Mouse (Mus musculus) frontal cortex, postnatal 14 days (tissue): ENCODE measurements at regions not wholly inside any gene's neighbourhood (a gene's known extent, or its start where the extent isn't known, plus 50 kb on each side); places are given as distances from the start of the nearest gene placed in this dataset.
"Not testable (repeated sequence)": the region's sequence is repeated elsewhere in the genome, so short reads cannot be mapped to it uniquely, and the experiment has no call there.

Experiments
- DNase-seq, 2 experiments: peaks; one replicate each; pipeline ENCODE4 v3.0.0; 2022; ENCODE audit warnings: low spot score in 2 of 2

DNA sequence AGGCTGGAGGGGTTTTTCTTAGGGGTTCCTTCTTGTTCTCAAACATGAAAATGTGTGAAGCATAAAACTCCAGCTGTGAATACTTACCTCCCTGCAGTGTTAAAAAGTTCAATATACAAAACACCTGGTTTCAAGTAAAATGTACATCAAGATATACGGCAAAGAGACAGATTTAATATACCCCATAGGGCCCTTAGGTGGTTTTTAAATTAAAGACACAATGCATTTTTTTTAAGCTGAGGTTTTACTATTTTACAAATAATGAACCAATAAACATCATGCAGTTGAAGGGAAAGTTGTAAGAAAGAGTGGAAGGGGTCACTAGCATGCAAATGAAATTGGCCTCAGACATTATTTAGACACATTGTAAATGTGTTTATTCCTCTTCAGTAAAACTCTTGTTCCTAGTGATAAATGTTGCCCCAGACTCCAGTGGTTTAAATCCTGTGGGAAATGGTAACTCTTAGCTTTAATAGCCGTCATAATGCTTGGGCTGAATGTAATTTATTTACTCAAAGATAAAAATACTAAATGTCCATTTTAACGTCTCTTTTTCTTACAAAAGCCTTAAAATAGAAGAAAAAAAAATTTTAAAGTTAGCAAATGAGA is 1337.9 kb downstream of the Efnb2 start:
- no peak for DNase-seq

DNA sequence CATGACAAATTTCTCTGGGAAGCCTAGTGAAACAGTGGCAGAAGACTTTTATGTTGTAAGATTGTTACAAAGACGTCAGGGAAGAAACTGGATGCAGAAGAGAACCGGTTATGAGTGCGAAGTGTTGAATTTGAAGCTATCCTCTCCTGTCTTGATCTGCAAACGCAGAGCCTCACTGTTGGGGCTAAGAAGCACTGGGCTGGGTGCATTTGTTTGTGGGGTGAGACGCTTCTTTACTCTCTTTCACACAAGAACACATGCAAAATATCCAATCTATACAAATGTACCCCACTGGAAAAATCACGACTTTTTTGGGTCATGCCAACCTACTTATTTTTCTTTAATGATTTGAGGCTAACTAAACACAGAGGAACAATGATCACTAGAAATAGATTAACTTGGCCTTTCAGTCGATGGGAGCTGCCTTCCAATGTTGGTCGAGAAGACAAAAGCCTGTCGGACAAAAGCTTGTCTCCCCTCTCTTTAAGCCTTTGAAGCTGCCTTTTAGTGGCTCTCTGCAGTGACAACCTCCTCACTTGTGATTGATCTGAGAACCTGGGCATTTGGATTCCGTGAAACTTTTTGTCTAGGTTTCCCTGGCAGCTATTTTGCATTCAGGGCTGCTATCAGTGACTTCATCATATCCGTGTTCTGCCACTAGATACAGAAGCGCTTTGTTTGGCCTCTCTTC is 1338.5 kb downstream of the Efnb2 start:
- no peak for DNase-seq

DNA sequence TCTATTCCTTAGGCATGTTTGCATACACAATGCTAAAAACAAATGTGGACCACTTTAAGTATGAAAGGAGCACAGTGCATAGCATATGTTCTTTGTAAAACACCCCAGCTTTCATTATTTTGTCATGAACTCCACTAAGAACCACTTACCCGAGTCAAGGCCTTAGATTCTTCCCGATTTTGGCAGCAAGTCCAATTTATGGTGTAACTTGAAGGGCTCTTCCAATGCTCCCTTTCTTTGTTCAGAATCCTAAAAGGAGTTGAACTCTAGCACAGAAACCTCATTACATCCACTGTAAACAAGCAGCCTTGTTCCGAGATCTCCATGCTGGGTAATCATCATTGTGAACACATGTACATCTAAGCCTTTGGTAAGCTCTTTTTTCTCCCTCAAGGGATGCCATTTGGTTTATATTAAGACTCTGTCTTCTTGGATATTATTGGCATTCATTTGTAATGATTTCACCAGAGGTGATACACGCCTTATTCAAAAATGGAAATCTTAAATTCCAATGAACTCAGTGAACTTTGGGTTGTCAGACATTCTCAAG is 1344.2 kb downstream of the Efnb2 start:
- no peak for DNase-seq

DNA sequence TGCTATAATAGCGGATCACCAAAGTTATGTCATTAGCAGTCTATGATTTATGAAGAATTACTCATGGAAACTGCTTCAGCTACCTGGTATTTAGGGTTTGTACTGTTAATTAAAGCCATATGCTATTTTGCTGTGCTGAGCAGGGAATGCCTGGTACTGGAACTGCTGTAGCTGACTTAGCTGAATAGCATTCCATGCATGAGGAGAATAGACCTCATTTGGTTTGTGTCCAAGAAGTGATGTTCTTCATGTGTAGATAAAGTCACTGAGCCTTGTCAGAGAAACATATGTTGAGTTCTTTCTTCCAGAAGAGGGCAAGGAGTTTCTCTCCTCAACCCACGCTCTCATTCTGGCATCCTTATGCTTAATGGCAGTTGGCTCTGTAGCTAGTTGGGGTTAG is 1351.8 kb downstream of the Efnb2 start:
- no peak for DNase-seq

DNA sequence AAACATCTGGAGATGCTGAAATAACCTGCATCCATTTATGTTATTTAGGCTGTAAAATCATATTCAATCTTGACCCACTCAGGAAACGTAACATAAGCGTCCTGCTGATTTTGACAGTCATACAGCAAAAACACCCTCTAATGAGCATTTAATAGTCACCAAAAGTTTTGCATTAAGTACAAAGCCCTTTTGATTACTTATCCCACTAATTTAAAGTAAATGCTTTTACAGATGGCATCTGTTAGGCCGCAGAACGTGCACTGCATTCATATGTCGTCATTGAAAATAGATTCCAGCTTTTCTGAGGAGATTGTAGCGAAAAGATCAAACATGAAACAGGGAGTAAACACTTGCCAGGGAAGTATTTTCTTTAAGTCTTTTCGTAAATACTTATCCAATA is 1371.7 kb downstream of the Efnb2 start:
- no peak for DNase-seq

DNA sequence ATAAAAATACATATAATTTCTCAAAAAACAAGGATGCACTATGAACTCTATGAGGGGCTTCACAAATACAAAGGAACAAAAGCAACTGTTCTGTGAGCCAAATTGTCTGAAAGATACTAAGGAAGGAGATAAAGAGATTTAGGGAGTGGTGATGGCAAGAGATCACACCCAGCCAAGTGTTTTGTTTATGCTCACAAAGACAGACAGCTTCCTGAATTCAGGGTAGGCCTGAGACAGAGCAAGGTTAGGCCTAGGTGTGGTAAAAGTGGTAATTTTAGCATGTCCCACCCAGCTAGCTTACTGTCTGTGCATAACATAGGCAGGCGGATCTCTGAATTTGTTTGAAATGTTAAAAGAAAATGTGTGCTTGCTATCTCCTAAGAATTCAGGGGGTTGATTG is 1374.5 kb downstream of the Efnb2 start:
- DNase-seq = no peak

DNA sequence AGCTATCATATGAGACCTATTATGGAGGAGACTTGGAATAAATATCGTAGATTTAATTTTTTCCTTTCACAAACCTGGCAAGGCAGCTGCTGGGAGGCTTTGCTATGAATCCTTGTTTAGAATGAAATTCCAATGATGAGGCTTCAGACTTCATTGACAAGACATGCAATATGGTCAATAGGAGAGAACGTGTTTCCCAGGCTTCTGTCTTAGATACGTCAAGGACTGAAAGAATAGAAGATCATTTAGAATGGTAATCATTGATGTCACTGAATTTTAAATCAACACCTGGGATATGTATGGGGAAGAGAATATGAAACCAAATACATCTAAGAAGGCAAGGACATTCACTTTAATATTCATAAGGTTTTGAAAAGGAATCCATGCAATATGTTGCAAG is 1393.6 kb downstream of the Efnb2 start:
- no peak for DNase-seq

DNA sequence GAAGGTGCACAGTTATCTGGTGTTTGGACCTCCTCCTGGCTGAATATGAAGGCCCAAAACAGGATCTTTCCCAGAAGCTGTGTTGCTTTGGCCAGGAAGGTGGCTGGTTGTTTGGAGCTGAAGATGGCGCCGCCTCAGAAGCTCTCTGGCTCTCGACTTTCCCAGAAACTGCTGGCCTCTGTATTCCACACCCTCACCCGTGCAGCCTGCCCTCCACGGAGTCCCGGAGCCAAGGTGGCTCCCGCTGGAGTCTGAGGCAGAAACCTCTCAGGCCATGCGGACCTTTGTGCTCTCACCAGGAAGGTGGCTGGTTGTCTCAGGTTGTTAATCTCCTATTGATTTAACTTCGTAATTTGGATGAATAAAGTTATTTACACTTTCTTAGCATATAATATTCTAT is 1406.7 kb downstream of the Efnb2 start:
- DNase-seq = not testable (repeated sequence)

DNA sequence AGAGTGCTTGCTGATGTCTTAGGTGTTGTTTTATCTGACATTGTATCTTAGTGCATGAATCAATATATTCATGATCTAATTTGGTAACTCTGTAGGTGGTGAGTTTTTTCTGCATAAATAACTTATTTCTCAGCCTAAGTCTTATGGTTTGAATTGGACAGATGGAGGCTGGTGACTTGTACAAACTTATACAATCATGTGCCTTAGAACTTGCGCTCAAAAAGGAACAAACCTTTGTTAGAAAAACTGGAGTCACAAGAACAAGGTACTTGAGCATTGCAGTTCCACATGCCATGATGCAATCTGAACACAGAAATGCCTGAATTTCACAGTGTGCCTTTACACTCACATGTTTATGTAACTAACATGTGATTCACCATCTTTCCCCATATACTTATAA is 1420.7 kb downstream of the Efnb2 start:
- no peak for DNase-seq

DNA sequence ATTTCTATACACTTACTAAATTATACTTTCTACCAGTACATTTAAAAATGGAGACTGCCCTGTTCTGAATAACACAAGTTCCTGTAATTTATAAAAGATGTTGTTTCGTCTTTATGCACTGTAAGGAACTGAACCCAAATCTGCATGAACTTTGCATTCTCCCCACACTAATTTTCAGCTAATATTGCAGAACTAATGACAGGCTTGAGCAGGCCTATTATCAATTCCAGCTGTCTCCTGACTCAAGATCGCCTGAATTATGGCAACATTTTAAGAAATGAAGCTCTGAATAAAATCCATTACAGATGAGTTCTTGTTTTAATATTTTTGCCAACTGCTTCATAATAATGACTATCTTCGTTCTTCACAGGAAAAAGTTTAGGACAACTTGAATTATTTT is 1427.0 kb downstream of the Efnb2 start:
- DNase-seq = no peak

DNA sequence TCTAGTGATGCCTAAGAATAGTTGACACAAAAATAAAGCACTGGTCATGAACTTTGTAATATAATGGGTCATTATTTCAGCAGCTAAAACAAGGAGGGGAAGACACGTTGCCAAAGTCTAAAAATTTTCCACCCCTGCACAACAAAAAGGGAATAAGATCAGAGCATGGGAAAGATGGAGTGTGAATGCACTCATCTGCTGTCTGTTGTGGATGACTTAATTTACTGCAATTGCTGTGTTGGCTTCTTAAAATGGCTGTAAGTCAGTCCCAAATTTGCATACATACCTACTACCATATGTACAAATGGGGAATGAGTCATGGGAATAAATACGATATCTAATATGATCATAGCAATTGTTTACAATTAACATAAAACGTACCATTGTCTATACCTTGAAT is 1441.7 kb downstream of the Efnb2 start:
- DNase-seq = no peak

DNA sequence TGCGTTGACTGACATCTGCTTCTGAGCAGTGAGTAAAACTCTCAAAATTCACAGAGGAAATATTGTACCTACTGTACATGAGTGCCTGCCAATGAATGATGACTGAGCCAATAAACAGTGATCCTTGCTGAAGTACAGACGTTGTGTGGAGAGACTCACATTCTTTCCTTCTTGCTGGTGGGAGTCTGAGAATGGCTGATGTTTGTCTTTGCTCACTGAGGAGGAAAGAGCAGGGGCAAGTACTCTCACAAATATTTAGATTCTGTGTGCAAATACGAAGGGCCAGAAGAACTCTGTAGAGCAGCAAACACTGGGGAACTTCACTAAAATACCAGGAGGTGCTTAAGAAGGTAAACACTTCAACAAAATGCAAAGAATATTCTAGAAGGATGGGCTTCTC is 1453.9 kb downstream of the Efnb2 start:
- no peak for DNase-seq

DNA sequence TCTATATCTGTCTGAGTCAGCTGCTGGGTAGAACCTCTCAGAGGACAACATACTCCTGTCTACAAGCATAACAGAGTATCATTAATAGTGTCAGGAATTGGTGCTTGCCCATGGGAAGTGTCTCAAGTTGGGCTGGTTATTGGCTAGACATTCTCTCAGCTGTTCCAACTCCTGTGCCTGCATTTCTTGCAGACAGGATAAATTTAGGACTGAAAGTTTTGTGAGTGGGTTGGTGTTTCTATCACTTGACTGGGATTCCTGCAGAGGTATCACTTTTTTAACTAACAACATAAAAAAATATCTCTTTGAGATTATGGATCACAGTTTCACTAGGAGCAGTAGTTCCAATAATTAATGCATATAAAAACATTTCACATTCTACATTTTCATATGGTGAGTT is 1454.4 kb downstream of the Efnb2 start:
- DNase-seq = no peak

DNA sequence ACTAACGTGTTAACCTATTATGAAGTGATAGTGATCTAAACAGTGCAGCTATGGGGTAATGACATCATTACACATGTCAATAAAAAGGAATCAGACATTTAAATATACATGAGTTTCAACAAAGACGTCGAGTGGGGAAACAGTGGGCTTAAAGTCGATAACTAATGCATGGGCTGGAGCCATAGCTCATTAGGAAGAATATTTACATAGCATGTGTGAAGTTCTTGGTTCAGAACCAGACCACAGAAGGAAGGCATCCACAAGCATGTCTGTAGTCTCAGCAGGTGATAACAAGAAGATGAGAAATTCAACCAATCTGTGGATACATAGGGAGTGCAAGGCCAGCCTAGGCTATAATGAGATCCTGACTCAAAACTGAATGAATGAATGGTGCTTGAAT is 1456.0 kb downstream of the Efnb2 start:
- DNase-seq = no peak

DNA sequence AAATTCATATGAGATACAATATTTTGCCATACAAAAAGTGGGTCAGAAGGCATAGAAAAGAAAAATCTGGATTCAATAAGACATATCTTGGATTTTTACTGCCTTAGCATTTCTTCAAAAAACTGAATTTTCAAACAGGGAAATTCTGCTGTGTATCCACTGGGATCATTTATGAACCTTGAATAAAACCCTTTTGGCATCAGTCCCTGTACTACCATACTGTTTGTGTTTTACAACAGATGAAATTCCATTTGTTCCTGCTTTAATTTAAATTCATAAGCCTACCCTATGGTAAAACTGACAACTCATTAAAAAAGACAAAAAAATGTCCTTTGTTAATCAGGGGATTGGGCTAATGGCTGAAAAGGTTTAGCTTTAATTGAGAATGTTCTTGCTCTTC is 1470.3 kb downstream of the Efnb2 start:
- DNase-seq = no peak

DNA sequence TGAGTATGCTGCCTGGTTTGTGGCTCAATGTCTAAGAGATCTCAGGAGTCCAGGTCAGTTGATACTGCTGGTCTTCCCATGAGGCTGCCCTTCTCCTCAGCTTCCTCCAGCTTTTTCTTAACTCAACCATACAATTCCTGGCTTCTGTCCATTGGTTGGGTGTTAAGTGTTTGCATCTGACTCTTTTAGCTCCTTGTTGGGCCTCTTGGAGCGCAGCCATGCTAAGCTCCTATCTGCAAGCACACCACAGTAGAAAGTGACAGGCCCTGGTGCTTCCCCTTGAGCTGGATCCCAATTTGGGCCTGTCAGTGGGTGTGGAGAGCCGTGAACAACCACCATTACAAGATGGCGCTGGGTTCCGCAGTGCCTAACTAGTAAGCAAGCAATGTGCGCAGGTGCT is 1497.7 kb downstream of the Efnb2 start:
- DNase-seq = no peak

DNA sequence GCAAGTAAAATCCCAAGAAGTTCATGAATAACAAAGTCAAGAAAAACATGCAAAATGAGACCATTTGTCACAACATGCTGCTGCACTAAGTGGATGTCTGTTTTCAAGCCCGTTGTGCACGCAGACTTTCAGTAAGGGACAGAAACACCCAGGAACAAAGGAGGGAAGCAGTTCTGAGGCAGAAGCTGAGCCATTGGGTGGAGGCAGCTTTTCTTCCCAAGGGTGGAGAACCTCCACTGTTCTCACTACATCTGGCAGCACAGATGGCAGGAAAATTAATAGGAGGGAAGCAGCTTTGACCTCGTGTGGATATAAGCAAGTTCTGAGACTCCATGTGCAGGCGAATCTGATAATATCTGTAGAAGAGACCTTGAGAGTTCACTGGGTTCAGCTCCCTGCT is 1529.3 kb downstream of the Efnb2 start:
- peak in 1 of 2 experiments; percentile 2 for DNase-seq

DNA sequence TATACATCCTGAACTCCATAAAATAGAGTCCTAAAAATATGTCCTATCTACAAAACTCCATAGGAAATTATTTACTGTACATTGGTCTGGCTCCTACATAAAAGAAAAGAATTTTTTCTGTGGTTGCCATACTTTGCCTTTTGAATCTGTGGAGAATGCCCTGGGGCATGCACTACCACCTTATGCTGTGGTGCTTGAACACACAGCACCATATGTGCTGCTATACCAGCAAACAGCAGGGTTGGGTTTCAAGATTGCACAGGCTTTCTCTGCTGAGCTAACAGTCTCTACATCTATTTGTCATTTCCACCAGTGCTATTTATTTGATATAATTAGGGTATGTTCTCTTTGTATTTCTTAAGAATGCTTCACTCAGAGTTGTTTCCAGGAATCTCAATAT is 1552.2 kb downstream of the Efnb2 start:
- no peak for DNase-seq

DNA sequence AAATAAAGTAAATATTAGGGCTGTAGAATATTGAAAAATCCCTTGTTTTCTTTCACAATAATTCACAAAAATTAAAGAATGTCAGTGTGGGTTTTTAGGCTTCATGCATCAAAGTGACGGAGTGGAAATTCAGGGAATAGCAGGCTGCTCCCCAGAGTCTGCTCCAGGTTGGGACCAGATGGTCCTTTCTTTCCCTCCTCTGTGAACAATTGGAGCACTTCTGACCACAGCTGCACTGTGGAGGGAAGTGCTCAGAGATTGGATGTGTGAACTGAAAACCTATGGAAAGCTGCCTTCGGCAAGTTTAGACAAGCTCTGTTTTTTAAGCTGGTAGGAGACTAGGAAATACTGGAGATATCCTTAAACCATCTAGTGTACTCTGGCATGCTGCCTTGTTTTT is 1563.5 kb downstream of the Efnb2 start:
- DNase-seq = no peak

DNA sequence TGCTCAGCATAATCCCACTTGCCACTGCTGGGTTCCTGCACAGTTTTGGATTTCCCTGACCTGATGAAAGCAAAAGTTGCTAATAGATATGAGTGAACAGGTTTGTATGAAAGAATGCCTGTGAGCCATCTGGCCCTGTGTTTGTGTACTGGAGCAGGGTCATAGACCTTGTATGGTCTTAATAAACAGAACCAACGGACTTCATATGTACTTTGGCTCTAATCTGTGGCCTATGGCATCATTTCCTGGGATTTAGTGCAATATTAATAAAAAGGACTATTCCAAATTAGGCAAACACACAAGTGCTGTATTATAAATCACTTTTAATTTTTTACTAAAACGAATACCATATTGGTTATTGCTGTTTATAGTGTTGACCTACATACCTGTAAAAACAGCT is 1568.2 kb downstream of the Efnb2 start:
- DNase-seq = no peak

DNA sequence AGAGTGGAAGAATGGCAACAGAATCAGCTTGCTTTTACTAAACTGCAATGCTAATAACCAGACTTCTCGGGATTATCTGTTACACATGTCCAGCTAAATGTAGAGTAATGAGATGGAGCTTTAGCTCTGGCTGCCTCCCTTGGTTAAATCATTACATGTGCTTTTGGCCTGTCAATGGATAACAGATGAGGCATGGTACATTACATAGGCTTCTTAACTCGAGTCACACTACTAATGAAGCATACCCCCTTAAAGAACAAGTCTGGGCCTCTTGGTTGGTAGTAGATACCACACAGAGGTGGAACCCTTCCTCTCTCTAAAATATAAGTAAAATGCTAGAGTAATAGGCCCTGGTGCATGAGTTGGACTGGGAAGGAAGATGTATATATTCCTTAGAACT is 1572.9 kb downstream of the Efnb2 start:
- no peak for DNase-seq

DNA sequence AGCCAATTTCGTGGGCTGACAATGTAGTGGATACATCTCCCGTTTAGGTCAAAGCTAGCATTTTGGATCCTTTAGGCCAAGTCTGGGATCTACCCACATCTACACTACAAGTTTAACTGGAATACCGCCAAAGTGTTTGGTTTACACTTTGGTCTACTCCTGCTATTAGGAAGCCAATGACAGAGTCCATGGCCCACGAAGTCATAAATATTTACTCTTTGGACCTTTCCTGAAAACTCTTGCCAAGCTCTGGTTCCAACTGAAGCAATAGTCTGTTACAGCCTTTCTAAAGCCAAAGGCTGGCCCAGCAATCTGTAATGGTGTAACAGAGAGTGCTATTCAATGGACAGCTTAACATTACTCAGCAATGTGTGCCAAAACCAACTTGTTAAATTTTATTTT is 1600.8 kb downstream of the Efnb2 start:
- no peak for DNase-seq

DNA sequence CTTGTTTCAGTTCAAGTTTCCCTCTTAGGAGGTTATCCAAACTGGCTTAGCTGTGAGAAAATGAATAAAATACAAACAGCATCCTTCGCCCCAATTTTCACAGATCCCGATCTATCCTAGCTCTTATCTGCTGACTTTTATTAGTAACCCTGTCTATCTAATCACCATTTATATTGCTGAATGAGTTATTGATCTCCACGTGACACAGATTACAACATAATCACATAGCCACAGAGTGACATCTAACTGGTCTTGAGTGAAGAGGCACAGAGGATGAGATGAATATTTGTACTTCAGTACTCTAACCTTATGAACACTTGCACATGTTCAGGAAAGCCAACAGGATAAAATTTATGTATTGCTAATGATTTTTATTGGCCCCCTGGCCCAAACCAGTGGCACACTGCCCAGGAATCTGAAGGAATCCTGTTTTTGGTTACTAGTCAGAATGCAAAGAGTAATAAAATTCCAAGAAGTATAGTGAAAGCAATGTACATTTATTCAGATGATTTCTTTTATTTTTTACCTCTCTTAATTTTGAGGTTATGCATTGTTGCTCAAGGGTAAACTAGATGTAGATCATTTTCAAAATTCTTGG is 1634.7 kb downstream of the Efnb2 start:
- DNase-seq = no peak
